Mouse (Mus musculus): ENCODE measurements at regions not wholly inside any gene's neighbourhood (a gene's known extent, or its start where the extent isn't known, plus 50 kb on each side); places are given as distances from the start of the nearest gene placed in this dataset.
A peak's percentile ranks its signal among the peaks of the same experiment; 100 is the strongest.

DNA sequence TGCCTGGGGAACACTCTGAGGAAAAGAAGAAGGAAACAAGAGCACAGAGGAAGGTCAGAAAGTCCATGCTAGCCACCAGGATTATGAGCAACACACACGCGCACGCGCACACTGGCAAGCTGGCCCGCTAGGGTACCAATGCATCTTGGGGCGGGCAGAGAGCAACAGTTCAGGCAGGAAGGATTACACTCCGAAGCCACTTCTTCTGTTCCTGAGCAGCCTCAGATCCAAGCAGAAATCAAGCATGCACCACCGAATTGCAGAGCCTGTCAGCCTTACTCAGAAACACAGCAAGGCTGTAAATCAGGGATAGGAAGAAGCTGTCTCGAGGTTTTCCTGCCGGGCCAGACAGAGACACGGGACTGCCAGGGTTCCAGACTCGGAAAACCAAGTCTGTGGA, 615.8 kb upstream of the Adam5 start:
- WGBS, result 49% methylated on average over 12 of the region's 12 CpGs
- Histone ChIP-seq H3K27ac (ENCODE audit: low read length) (no peak overlapping the region), H3K4me3 (ENCODE audit: low read depth, low read length) (no peak overlapping the region), H3K27me3 (replicated peaks; ENCODE audit: insufficient read depth, low read length) (no peaks in the 10 kb centered on the region), H3K9me3 (ENCODE audit: low read length) (no peaks in the 10 kb centered on the region), H3K4me1 (ENCODE audit: insufficient read depth, low read depth, low read length) (peaks cover 4% of the 10 kb centered on the region; the same call in 1 of the 2 replicates), H3K9ac (replicated peaks; ENCODE audit: low read depth) (no peak overlapping the region), H3K36me3 (ENCODE audit: insufficient read depth, low read length) (no peaks in the 10 kb centered on the region), H3K4me2 (replicated peaks; ENCODE audit: low read depth, low read length) (0 out of 2 replicates have a peak overlapping the region, but pooled peaks have one; percentile 25)
- TF ChIP-seq CTCF (IDR thresholded peaks at IDR 0.05) (no peak), EP300 (IDR thresholded peaks at IDR 0.05) (no peak)
- 0 out of 2 replicates have a peak, but pooled peaks have one; percentile 16 for ATAC-seq
- DNase-seq (ENCODE audit: low spot score), result no peak

DNA sequence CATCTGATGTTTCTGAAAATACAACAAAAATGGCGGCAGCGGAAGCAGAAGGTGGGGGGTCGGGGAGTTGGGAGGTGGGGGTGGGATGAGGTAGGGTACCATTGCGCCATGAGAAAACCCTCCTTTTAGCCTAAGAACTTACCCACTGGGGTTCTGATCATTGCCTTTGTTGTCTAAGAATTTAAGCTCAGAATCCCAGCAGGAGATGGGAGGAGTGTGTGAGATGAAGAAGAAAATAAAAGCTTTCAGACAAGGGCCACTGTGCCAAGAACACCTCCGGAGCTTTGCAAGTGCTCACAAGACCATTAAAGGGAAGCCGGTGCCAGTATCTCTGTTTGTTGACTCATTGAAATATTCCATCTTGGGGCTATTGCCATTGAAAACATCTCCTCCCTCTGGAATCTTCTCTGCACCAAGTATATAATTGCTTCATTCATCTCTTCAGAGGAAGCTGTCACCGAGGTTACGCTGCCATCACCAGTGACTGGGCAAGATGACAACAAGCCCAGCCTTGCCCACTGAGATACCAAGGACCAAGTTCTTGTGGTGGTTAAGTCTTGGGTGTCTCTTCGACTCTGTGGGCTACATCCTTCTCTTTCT, 614.0 kb upstream of the Adam5 start:
- ATAC-seq, result no peak
- Histone ChIP-seq H3K27me3 (replicated peaks; ENCODE audit: insufficient read depth, low read length) (no peaks in the 10 kb centered on the region), H3K4me1 (ENCODE audit: insufficient read depth, low read depth, low read length) (peaks cover 4% of the 10 kb centered on the region; the same call in 1 of the 2 replicates), H3K36me3 (ENCODE audit: insufficient read depth, low read length) (no peaks in the 10 kb centered on the region), H3K4me3 (ENCODE audit: low read depth, low read length) (no peak overlapping the region), H3K9ac (replicated peaks; ENCODE audit: low read depth) (no peak overlapping the region), H3K4me2 (replicated peaks; ENCODE audit: low read depth, low read length) (no peak overlapping the region), H3K9me3 (ENCODE audit: low read length) (no peaks in the 10 kb centered on the region), H3K27ac (ENCODE audit: low read length) (no peak overlapping the region)
- WGBS, result 82% methylated on average over 9 of the region's 9 CpGs
- no peak for TF ChIP-seq EP300 (IDR thresholded peaks at IDR 0.05)
- no peak for DNase-seq (ENCODE audit: low spot score)

DNA sequence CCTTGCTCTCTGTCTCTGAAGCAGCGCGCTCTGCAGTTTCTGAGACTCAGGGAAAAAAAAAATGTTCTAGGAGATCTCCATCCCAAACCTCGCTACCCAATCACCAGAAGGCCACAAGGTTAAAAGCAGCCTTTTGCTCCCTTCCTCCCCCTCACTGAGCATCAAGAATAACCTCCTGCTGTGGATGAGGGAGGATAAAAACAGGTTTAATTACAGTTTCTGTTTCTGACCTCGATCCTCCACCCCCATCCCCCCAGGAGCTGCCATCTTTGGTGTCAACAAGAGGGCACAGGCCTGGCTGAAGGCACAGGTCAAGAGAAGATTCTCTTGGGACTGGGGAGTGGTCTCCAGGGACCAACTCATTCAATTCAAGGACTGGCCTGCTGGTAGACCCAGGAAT, 613.0 kb upstream of the Adam5 start:
- H3K4me2 ChIP-seq (replicated peaks; ENCODE audit: low read depth, low read length), result no peak overlapping the region
- no peak for TF ChIP-seq CTCF (IDR thresholded peaks at IDR 0.05)
- TF ChIP-seq EP300 (IDR thresholded peaks at IDR 0.05), result no peak
- no peak overlapping the region for H3K4me3 ChIP-seq (ENCODE audit: low read depth, low read length)
- no peak overlapping the region for H3K9ac ChIP-seq (replicated peaks; ENCODE audit: low read depth)
- peaks cover 4% of the 10 kb centered on the region; the same call in 1 of the 2 replicates for H3K4me1 ChIP-seq (ENCODE audit: insufficient read depth, low read depth, low read length)
- H3K27me3 ChIP-seq (replicated peaks; ENCODE audit: insufficient read depth, low read length), result no peaks in the 10 kb centered on the region
- H3K27ac ChIP-seq (ENCODE audit: low read length), result no peak overlapping the region
- DNase-seq (ENCODE audit: low spot score) (no peak), ATAC-seq (no peak)
- H3K36me3 ChIP-seq (ENCODE audit: insufficient read depth, low read length), result no peaks in the 10 kb centered on the region
- WGBS, result 60% methylated on average over 4 of the region's 4 CpGs
- no peaks in the 10 kb centered on the region for H3K9me3 ChIP-seq (ENCODE audit: low read length)

DNA sequence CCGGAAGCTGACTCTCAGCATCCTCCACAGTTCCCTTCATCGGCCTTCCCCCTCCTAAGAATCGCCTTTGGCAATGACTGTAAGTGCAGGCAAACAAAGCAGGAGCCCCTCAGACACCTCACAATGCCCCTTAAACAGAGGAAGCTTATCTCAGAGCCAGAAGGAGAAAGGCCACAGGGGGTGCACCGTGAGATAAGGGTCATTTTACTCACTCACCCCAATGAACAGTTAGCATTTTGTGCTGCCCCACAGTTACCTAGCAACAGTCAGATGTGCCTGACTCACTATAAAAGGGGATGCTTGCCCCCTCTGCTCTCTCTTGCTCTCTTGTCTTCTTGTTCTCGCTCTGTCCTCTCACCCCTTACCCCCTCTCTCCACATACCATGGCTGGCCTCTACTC, 606.4 kb upstream of the Adam5 start:
- 35% methylated on average over 5 of the region's 5 CpGs for WGBS
- no peaks in the 10 kb centered on the region for H3K4me1 ChIP-seq (ENCODE audit: insufficient read depth, low read depth, low read length)
- no peak overlapping the region for H3K27ac ChIP-seq (ENCODE audit: low read length)
- H3K27me3 ChIP-seq (replicated peaks; ENCODE audit: insufficient read depth, low read length), result no peaks in the 10 kb centered on the region
- H3K4me2 ChIP-seq (replicated peaks; ENCODE audit: low read depth, low read length), result no peak overlapping the region
- H3K9ac ChIP-seq (replicated peaks; ENCODE audit: low read depth), result no peak overlapping the region
- TF ChIP-seq CTCF (IDR thresholded peaks at IDR 0.05), result no peak
- TF ChIP-seq EP300 (IDR thresholded peaks at IDR 0.05), result no peak
- no peaks in the 10 kb centered on the region for H3K9me3 ChIP-seq (ENCODE audit: low read length)
- no peak overlapping the region for H3K4me3 ChIP-seq (ENCODE audit: low read depth, low read length)
- DNase-seq (ENCODE audit: low spot score), result no peak
- ATAC-seq, result no peak
- no peaks in the 10 kb centered on the region for H3K36me3 ChIP-seq (ENCODE audit: insufficient read depth, low read length)

DNA sequence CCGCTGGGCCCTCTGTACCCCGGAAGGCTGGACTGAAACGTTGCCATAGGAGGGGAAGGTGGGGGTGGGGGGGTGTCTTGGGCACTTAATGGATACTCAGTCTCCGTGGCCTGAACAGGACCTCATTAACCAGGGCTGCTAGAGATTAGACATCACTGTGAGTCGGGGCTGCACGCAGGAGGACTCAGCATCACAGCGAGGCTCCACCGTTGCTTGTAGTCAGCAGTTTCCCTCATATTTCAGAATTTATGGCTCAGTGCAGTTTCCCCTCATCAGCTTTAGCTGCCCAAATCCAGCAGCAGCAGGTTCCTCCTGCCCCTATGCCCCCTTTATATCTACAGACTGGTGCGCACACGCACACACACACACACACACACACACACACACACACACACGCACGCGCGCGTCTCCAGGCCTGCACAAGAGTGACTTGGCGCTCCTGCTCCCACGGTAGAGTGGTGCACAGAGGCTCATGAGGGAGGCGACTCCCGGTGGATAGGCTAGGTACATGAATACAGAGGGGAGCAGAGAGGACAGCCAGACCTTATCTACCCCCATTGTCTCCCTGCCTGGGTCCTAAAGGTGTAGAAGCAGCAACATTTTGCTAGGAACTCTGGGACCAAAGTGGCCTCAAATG, 605.8 kb upstream of the Adam5 start:
- no peak overlapping the region for H3K4me3 ChIP-seq (ENCODE audit: low read depth, low read length)
- no peaks in the 10 kb centered on the region for H3K36me3 ChIP-seq (ENCODE audit: insufficient read depth, low read length)
- no peak overlapping the region for H3K27ac ChIP-seq (ENCODE audit: low read length)
- ATAC-seq (no peak), DNase-seq (ENCODE audit: low spot score) (no peak)
- H3K4me2 ChIP-seq (replicated peaks; ENCODE audit: low read depth, low read length), result no peak overlapping the region
- 58% methylated on average over 19 of the region's 19 CpGs for WGBS
- no peak for TF ChIP-seq EP300 (IDR thresholded peaks at IDR 0.05)
- H3K9me3 ChIP-seq (ENCODE audit: low read length), result no peaks in the 10 kb centered on the region
- H3K27me3 ChIP-seq (replicated peaks; ENCODE audit: insufficient read depth, low read length), result no peaks in the 10 kb centered on the region
- no peaks in the 10 kb centered on the region for H3K4me1 ChIP-seq (ENCODE audit: insufficient read depth, low read depth, low read length)
- H3K9ac ChIP-seq (replicated peaks; ENCODE audit: low read depth), result no peak overlapping the region

DNA sequence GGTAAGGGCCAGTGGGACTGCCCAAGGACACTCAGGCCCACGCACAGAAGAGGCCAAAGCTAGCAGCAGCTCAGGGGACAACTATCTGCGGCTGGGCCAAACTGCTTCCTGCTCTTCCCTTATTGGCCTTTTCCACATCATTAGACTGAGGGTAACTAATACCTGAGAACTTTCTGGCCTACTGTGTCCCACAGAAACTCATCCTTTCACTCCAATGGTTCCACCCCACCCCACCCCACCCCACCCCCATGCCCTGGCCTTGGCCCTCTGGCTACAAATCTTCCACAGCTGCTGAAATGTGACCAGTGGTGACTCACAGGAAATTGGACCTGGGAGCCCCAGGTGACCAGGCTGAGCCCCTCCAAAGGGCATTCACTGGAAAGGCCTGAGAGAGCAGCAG, 604.6 kb upstream of the Adam5 start:
- Histone ChIP-seq H3K27me3 (replicated peaks; ENCODE audit: insufficient read depth, low read length) (no peaks in the 10 kb centered on the region), H3K27ac (ENCODE audit: low read length) (no peak overlapping the region), H3K4me1 (ENCODE audit: insufficient read depth, low read depth, low read length) (no peaks in the 10 kb centered on the region), H3K36me3 (ENCODE audit: insufficient read depth, low read length) (no peaks in the 10 kb centered on the region), H3K9ac (replicated peaks; ENCODE audit: low read depth) (no peak overlapping the region), H3K4me3 (ENCODE audit: low read depth, low read length) (no peak overlapping the region), H3K4me2 (replicated peaks; ENCODE audit: low read depth, low read length) (no peak overlapping the region), H3K9me3 (ENCODE audit: low read length) (no peaks in the 10 kb centered on the region)
- TF ChIP-seq EP300 (IDR thresholded peaks at IDR 0.05) (no peak), CTCF (IDR thresholded peaks at IDR 0.05) (no peak)
- ATAC-seq (no peak), DNase-seq (ENCODE audit: low spot score) (no peak)
- 67% methylated on average over 2 of the region's 2 CpGs for WGBS

Data from lung, postnatal 0 days (tissue).